Mouse (Mus musculus) forebrain, postnatal 0 days (tissue): Measurements from ENCODE around the gene Adcy1. TPM values are rescaled to one million over a fixed set of nuclear protein-coding genes. Genes with fewer than 3 reads are reported as not detected.

Experiments
- ATAC-seq: fragments of 200-750 bp; cut with Nextera tagmentation; 2 replicates; pipeline ENCODE4 v1.8.0; 2017; ENCODE audit warnings: mild to moderate bottlenecking, moderate library complexity
- DNase-seq: peaks from one replicate; pipeline ENCODE4 v3.0.0-alpha.2; 2015
- H3K27ac ChIP-seq: fragments of 300-500 bp; sonication (generic); 2 replicates; pipeline ENCODE4 v1.5.1; 2014; ENCODE audit warnings: low read depth, mild to moderate bottlenecking, antibody characterized with exemption, low read length, moderate library complexity, mixed read lengths
- H3K27me3 ChIP-seq: fragments of 300-500 bp; sonication (generic); 2 replicates; pipeline ENCODE4 v1.6.1; 2014; ENCODE audit warnings: mild to moderate bottlenecking, low read length, mixed read lengths; ENCODE audit not compliant: insufficient read depth
- H3K36me3 ChIP-seq: fragments of 300-500 bp; sonication (generic); 2 replicates; pipeline ENCODE4 v1.6.1; 2014; ENCODE audit warnings: mild to moderate bottlenecking, moderate library complexity; ENCODE audit not compliant: insufficient read depth
- H3K4me1 ChIP-seq: fragments of 300-500 bp; sonication (generic); 2 replicates; pipeline ENCODE4 v1.6.1; 2014; ENCODE audit warnings: antibody characterized with exemption; ENCODE audit not compliant: insufficient read depth
- H3K4me2 ChIP-seq: fragments of 300-500 bp; sonication (generic); 2 replicates; pipeline ENCODE4 v1.6.1; 2014; ENCODE audit warnings: low read depth, mild to moderate bottlenecking, moderate library complexity
- H3K4me3 ChIP-seq: fragments of 300-500 bp; sonication (generic); 2 replicates; pipeline ENCODE4 v1.5.1; 2014; ENCODE audit warnings: low read depth, low read length, mixed read lengths
- H3K9ac ChIP-seq: fragments of 300-500 bp; sonication (generic); 2 replicates; pipeline ENCODE4 v1.6.1; 2014; ENCODE audit warnings: mild to moderate bottlenecking
- H3K9me3 ChIP-seq: fragments of 300-500 bp; sonication (generic); 2 replicates; pipeline ENCODE4 v1.6.1; 2016; ENCODE audit warnings: low read length
- CTCF ChIP-seq: sonication (generic); IDR thresholded peaks from 2 replicates; pipeline ENCODE4 v1.5.1; 2016; ENCODE audit warnings: antibody characterized with exemption, control low read depth, low read depth
- WGBS: fragments of 180-500 bp; shearing (Covaris S2); extraction: QIAGEN DNeasy Blood & Tissue Kit; methylation state at CpG from one replicate; pipeline ENCODE4 v1.1.7; 2014; 5-methylcytosine and 5-hydroxymethylcytosine counted together
- polyA plus RNA-seq: library from polyadenylated mRNA; unstranded; fragments of >200 nt; fragmentation: Nextera tagmentation; extraction: Ambion mirVana; gene quantifications from 2 replicates; pipeline ENCODE4 v1.2.1, GENCODE M21; 2015
- total RNA-seq: library from RNA; depleted of rRNA; stranded (reverse); fragments of >200 nt; gene quantifications from 2 replicates; pipeline ENCODE4 v1.2.3, GENCODE M21; 2014

Gene Adcy1
- total and polyA plus RNA-seq, 2 experiments from 2014 or later, result 13.6 to 115 TPM

GRCm38 (mm10) chr11:7198481-7199256, 135.4 kb downstream of the Adcy1 start:
- no peak overlapping the region for H3K4me3 ChIP-seq
- no peak; the same call in 1 of the 2 replicates for ATAC-seq
- H3K4me2 ChIP-seq, result no peak overlapping the region
- H3K9me3 ChIP-seq, result no peaks in the 10 kb centered on the region
- DNase-seq, result no peak
- no peaks in the 10 kb centered on the region for H3K4me1 ChIP-seq
- H3K36me3 ChIP-seq, result no peaks in the 10 kb centered on the region
- H3K9ac ChIP-seq, result no peak overlapping the region
- no peaks in the 10 kb centered on the region for H3K27me3 ChIP-seq
- TF ChIP-seq CTCF, result no peak
- H3K27ac ChIP-seq, result no peak overlapping the region
- 85% methylated on average over 10 of the region's 10 CpGs for WGBS

- H3K9me3 ChIP-seq, result no peaks in the 10 kb centered on the region
- H3K27ac ChIP-seq, result no peak overlapping the region
- 57% methylated on average over 14 of the region's 14 CpGs for WGBS
- no peaks in the 10 kb centered on the region for H3K27me3 ChIP-seq
- ATAC-seq, result no peak; the same call in 1 of the 2 replicates
- H3K4me2 ChIP-seq, result no peak overlapping the region
- no peaks in the 10 kb centered on the region for H3K4me1 ChIP-seq
- no peak overlapping the region for H3K9ac ChIP-seq
- no peak overlapping the region for H3K4me3 ChIP-seq
- no peaks in the 10 kb centered on the region for H3K36me3 ChIP-seq
- peak; percentile 88 for TF ChIP-seq CTCF
- DNase-seq, result peak; percentile 86
These were observed 136.6 kb downstream of the Adcy1 start for GRCm38 (mm10) chr11:7199736-7200392.

DNA sequence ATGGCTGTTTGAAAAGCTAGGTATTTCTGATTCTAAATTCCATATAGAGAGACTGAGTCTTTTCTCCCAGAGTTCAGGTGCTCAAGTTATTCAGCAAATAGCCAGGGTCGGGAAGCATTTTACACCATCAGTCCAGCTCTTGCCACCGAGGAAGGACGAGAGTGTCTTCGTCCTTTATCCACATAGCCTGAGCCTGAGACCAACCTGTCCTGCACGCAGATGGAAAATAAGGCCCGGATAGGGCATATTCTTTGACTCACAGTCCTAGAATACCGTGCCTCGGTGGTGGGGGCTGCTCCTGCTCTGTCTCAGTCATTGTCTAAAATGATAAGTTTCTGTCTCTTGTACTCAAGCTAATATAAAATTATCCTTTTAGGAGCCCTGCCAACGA, 137.1 kb downstream of the Adcy1 start:
- no peak for TF ChIP-seq CTCF
- Histone ChIP-seq H3K36me3 (no peaks in the 10 kb centered on the region), H3K9me3 (no peaks in the 10 kb centered on the region), H3K4me3 (no peak overlapping the region), H3K27me3 (no peaks in the 10 kb centered on the region), H3K4me1 (no peaks in the 10 kb centered on the region), H3K4me2 (no peak overlapping the region), H3K9ac (no peak overlapping the region), H3K27ac (no peak overlapping the region)
- DNase-seq, result no peak
- ATAC-seq, result no peak
- 83% methylated on average over 9 of the region's 9 CpGs for WGBS

GRCm38 (mm10) chr11:7202206-7202605, 138.9 kb downstream of the Adcy1 start:
- ATAC-seq (no peak), DNase-seq (no peak)
- no peak overlapping the region for H3K9ac ChIP-seq
- WGBS, result 85% methylated on average over 7 of the region's 7 CpGs
- peaks cover 7% of the 10 kb centered on the region; the same call in 1 of the 2 replicates for H3K36me3 ChIP-seq
- no peak overlapping the region for H3K4me3 ChIP-seq
- H3K4me1 ChIP-seq, result no peaks in the 10 kb centered on the region
- no peak for TF ChIP-seq CTCF
- no peak overlapping the region for H3K27ac ChIP-seq
- no peaks in the 10 kb centered on the region for H3K9me3 ChIP-seq
- no peak overlapping the region for H3K4me2 ChIP-seq
- H3K27me3 ChIP-seq, result no peaks in the 10 kb centered on the region

DNA sequence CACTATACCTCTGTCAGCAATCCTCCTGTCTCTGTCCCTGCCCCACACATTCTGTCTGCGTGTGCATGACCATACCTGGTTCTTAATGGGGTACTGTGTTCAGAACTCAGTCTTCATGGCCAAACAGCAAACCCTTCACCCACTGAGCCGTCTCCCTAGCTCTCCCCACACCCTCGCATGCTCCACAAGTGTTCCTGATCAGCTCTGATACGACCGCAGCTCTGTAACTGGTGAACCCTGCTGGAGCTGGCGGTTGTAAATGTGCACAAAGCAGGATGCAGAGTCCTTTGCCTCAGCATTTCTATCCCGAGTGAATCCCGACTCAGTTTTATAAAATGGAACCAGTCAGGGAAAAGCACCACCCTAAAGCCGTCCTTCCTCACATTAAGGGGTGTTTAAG, 140.6 kb downstream of the Adcy1 start:
- H3K9ac ChIP-seq, result no peak overlapping the region
- TF ChIP-seq CTCF, result no peak
- WGBS, result 91% methylated on average over 9 of the region's 9 CpGs

GRCm38 (mm10) chr11:7210343-7210742, 147.1 kb downstream of the Adcy1 start:
- Histone ChIP-seq H3K27ac (no peak overlapping the region), H3K27me3 (peaks cover 8% of the 10 kb centered on the region), H3K4me2 (peak overlapping the region; percentile 23; the same call in 1 of the 2 replicates), H3K9me3 (no peaks in the 10 kb centered on the region), H3K9ac (no peak overlapping the region), H3K36me3 (peaks cover 23% of the 10 kb centered on the region), H3K4me1 (peaks cover 9% of the 10 kb centered on the region; the same call in 1 of the 2 replicates), H3K4me3 (no peak overlapping the region)
- 24% methylated on average over 6 of the region's 6 CpGs for WGBS
- DNase-seq (peak; percentile 87), ATAC-seq (no peak)
- peak; percentile 92 for TF ChIP-seq CTCF

More for the DNA sequence above, 140.6 kb downstream of the Adcy1 start:
- no peaks in the 10 kb centered on the region for H3K27me3 ChIP-seq
- no peak overlapping the region for H3K27ac ChIP-seq
- no peak overlapping the region for H3K4me2 ChIP-seq
- H3K36me3 ChIP-seq, result peaks cover 16% of the 10 kb centered on the region
- DNase-seq, result no peak
- H3K4me1 ChIP-seq, result no peaks in the 10 kb centered on the region
- no peak for ATAC-seq
- no peak overlapping the region for H3K4me3 ChIP-seq
- H3K9me3 ChIP-seq, result no peaks in the 10 kb centered on the region

- WGBS, result 20% methylated on average over 9 of the region's 9 CpGs
- Histone ChIP-seq H3K27ac (no peak overlapping the region), H3K27me3 (peaks cover 8% of the 10 kb centered on the region), H3K4me3 (peak overlapping the region; percentile 16), H3K4me1 (peaks cover 9% of the 10 kb centered on the region; the same call in 1 of the 2 replicates), H3K9me3 (no peaks in the 10 kb centered on the region), H3K9ac (no peak overlapping the region), H3K36me3 (peaks cover 23% of the 10 kb centered on the region), H3K4me2 (peak overlapping the region; percentile 23)
- peak; percentile 39 for DNase-seq
- TF ChIP-seq CTCF, result no peak
- no peak for ATAC-seq
These were observed 147.9 kb downstream of the Adcy1 start for GRCm38 (mm10) chr11:7211211-7211610.
